ENCODE assay signal across 26 mouse cellular contexts in genomic region chr17:47572436-47572835, GRCm38 (mm10). TPM values are rescaled to one million over a fixed set of nuclear protein-coding genes. Genes with fewer than 3 reads are reported as not detected.
A peak's percentile ranks its signal among the peaks of the same experiment; 100 is the strongest.
DNase-seq lines count a peak whose midpoint lies in the region; ATAC-seq and TF ChIP-seq lines count a peak whose summit lies in the region.
"Had no signal": no experiment of that assay in that cellular context is flagged by ENCODE, and none has a peak within 500 bp of the region (broad histone marks: within the 10 kb centered on the region; RNA-seq: fewer than 3 reads in every experiment).

No protein-coding gene starts in this region.

- H3K4me3 ChIP-seq in embryonic facial prominence, embryonic 11.5 days (ENCODE audit: low read depth, low read length), result no peak overlapping the region
- H3K4me3 ChIP-seq in embryonic facial prominence, embryonic 10.5 days, result no peak overlapping the region
- no peak overlapping the region; the same call in 1 of the 2 replicates for H3K4me3 ChIP-seq in ES-Bruce4 (ENCODE audit: low read depth, low read length)
- no peak overlapping the region for H3K4me3 ChIP-seq in limb, embryonic 13.5 days
- H3K4me3 ChIP-seq in cerebellum, adult 2 months (replicated peaks; ENCODE audit: insufficient read depth, low read depth, low read length), result no peak overlapping the region
- H3K4me3 ChIP-seq: liver, embryonic 12.5 days; megakaryocyte, embryonic 14.5 days; midbrain, embryonic 13.5 days had no signal

- no peaks in the 10 kb centered on the region for H3K4me1 ChIP-seq in embryonic facial prominence, embryonic 11.5 days (ENCODE audit: control insufficient read depth, insufficient read depth, low read length)
- peaks cover 28% of the 10 kb centered on the region for H3K4me1 ChIP-seq in embryonic facial prominence, embryonic 10.5 days
- H3K4me1 ChIP-seq in ES-Bruce4 (ENCODE audit: control insufficient read depth, insufficient read depth, low read length), result peaks cover 15% of the 10 kb centered on the region
- H3K4me1 ChIP-seq in limb, embryonic 13.5 days, result peaks cover 25% of the 10 kb centered on the region
- no peaks in the 10 kb centered on the region for H3K4me1 ChIP-seq in cerebellum, adult 2 months (ENCODE audit: control insufficient read depth, insufficient read depth, low read length)

- no peak overlapping the region for H3K27ac ChIP-seq in embryonic facial prominence, embryonic 11.5 days (replicated peaks; ENCODE audit: low read depth, low read length)
- H3K27ac ChIP-seq in embryonic facial prominence, embryonic 10.5 days (replicated peaks), result no peak overlapping the region
- peak overlapping the region; percentile 97 for H3K27ac ChIP-seq in ES-Bruce4 (ENCODE audit: insufficient read depth, low read length)
- peak overlapping the region; percentile 82; the same call in 1 of the 2 replicates for H3K27ac ChIP-seq in limb, embryonic 13.5 days
- no peak overlapping the region for H3K27ac ChIP-seq in cerebellum, adult 2 months (ENCODE audit: insufficient read depth, low read length)
- H3K27ac ChIP-seq: hindbrain, postnatal 0 days; midbrain, embryonic 13.5 days had no signal

- no peak overlapping the region for H3K9ac ChIP-seq in embryonic facial prominence, embryonic 11.5 days (replicated peaks; ENCODE audit: low read length)
- H3K9ac ChIP-seq in ES-Bruce4 (ENCODE audit: low read depth, poor library complexity, severe bottlenecking), result peak overlapping the region; percentile 41
- no peak overlapping the region for H3K9ac ChIP-seq in limb, embryonic 13.5 days
- H3K9ac ChIP-seq: liver, embryonic 12.5 days; liver, postnatal 0 days; midbrain, embryonic 13.5 days had no signal

- TF ChIP-seq CTCF in ES-Bruce4 (IDR thresholded peaks at IDR 0.05; ENCODE audit: low read depth, low read length), result no peak
- no peak for TF ChIP-seq CTCF in cerebellum, adult 2 months (IDR thresholded peaks at IDR 0.05; ENCODE audit: borderline replicate concordance, insufficient read depth, low read depth, low read length)

- no peak for TF ChIP-seq EP300 in ES-Bruce4 (IDR thresholded peaks at IDR 0.05; ENCODE audit: insufficient read depth, low read depth, low read length)

- 0 out of 2 replicates have a peak, but pooled peaks have one; percentile 27 for ATAC-seq in embryonic facial prominence, embryonic 11.5 days (replicated peaks; ENCODE audit: insufficient number of reproducible peaks, low FRiP score, low TSS enrichment, low read depth)
- ATAC-seq in limb, embryonic 13.5 days (ENCODE audit: low FRiP score, low read depth), result peak; percentile 85; the same call in 1 of the 2 replicates
- ATAC-seq: forebrain, embryonic 16.5 days; hindbrain, postnatal 0 days; intestine, embryonic 16.5 days; liver, embryonic 12.5 days; liver, postnatal 0 days; midbrain, embryonic 13.5 days had no signal

- no peaks in the 10 kb centered on the region for H3K27me3 ChIP-seq in embryonic facial prominence, embryonic 11.5 days (ENCODE audit: control insufficient read depth, insufficient read depth, low read length)
- no peaks in the 10 kb centered on the region for H3K27me3 ChIP-seq in embryonic facial prominence, embryonic 10.5 days (replicated peaks; ENCODE audit: low read depth, poor library complexity, severe bottlenecking)
- no peaks in the 10 kb centered on the region for H3K27me3 ChIP-seq in ES-Bruce4 (ENCODE audit: control insufficient read depth, insufficient read depth, low read length, poor library complexity, severe bottlenecking)
- H3K27me3 ChIP-seq in limb, embryonic 13.5 days, result no peaks in the 10 kb centered on the region
- no peaks in the 10 kb centered on the region for H3K27me3 ChIP-seq in cerebellum, adult 2 months (ENCODE audit: control insufficient read depth, insufficient read depth, low read length)
- H3K27me3 ChIP-seq: midbrain, embryonic 13.5 days had no signal

- no peak for TF ChIP-seq POLR2A in ES-Bruce4 (IDR thresholded peaks at IDR 0.05; ENCODE audit: insufficient read depth, low read length)
- no peak for TF ChIP-seq POLR2A in cerebellum, adult 2 months (IDR thresholded peaks at IDR 0.05; ENCODE audit: borderline replicate concordance, insufficient read depth, low read length)

- no peak overlapping the region for H3K4me2 ChIP-seq in embryonic facial prominence, embryonic 11.5 days (ENCODE audit: low read depth, low read length)
- no peak overlapping the region for H3K4me2 ChIP-seq in limb, embryonic 13.5 days (replicated peaks)
- H3K4me2 ChIP-seq: liver, embryonic 12.5 days; midbrain, embryonic 13.5 days had no signal

- no peaks in the 10 kb centered on the region for H3K36me3 ChIP-seq in embryonic facial prominence, embryonic 11.5 days (replicated peaks; ENCODE audit: control insufficient read depth, insufficient read depth, low read depth, low read length)
- no peaks in the 10 kb centered on the region for H3K36me3 ChIP-seq in embryonic facial prominence, embryonic 10.5 days (replicated peaks)
- no peaks in the 10 kb centered on the region for H3K36me3 ChIP-seq in ES-Bruce4 (ENCODE audit: control insufficient read depth, insufficient read depth, low read length, poor library complexity, severe bottlenecking)
- no peaks in the 10 kb centered on the region for H3K36me3 ChIP-seq in limb, embryonic 13.5 days
- H3K36me3 ChIP-seq: liver, embryonic 12.5 days; midbrain, embryonic 13.5 days had no signal

- DNase-seq in embryonic facial prominence, embryonic 11.5 days (ENCODE audit: low spot score), result peak; percentile 43
- no peak for DNase-seq in embryonic facial prominence, embryonic 10.5 days (ENCODE audit: low spot score)
- DNase-seq in forelimb bud, embryonic 11.5 days (ENCODE audit: low read depth, low spot score), result peak; percentile 57
- DNase-seq in kidney, postnatal 36 days, result no peak
- no peak for DNase-seq in layer of hippocampus, postnatal 36 days
- no peak for DNase-seq in cerebellum, adult 2 months
- DNase-seq: adrenal gland, adult 2 months; adrenal gland, postnatal 36 days; cerebellum, adult 18-20 months; cerebellum, postnatal 25 days; gastrocnemius, postnatal 14 days; heart, postnatal 14 days; kidney, adult 9 months; kidney, postnatal 10 days; layer of hippocampus, adult 9-11 months; liver, postnatal 0 days; lung, postnatal 36 days; thymus, postnatal 4 days had no signal

- no peaks in the 10 kb centered on the region for H3K9me3 ChIP-seq in embryonic facial prominence, embryonic 11.5 days (replicated peaks; ENCODE audit: control insufficient read depth, low read length)
- no peaks in the 10 kb centered on the region for H3K9me3 ChIP-seq in embryonic facial prominence, embryonic 10.5 days
- H3K9me3 ChIP-seq in ES-Bruce4 (replicated peaks; ENCODE audit: control insufficient read depth, insufficient read depth, low read length, poor library complexity, severe bottlenecking), result no peaks in the 10 kb centered on the region
- H3K9me3 ChIP-seq in limb, embryonic 13.5 days, result no peaks in the 10 kb centered on the region
- H3K9me3 ChIP-seq: liver, embryonic 12.5 days; megakaryocyte, embryonic 14.5 days; midbrain, embryonic 13.5 days had no signal

RNA-seq across cellular contexts. Expression of gene Bysl, which starts 38.9 kb away (rescaled TPM):
- polyA plus RNA-seq in embryonic facial prominence, embryonic 11.5 days (2014; fragmentation: Nextera tagmentation; extraction: Ambion mirVana), result 30.4 and 31.4 TPM in 2 replicates
- polyA plus RNA-seq in embryonic facial prominence, embryonic 10.5 days (2016; fragmentation: Nextera tagmentation; extraction: Ambion mirVana), result 43.8 and 44.7 TPM in 2 replicates
- 24.9 and 25.7 TPM in 2 replicates for polyA plus RNA-seq in ES-Bruce4 (2011; ENCODE audit: insufficient read depth, insufficient read length, low read depth, missing spikeins)
- 26.6 and 28.6 TPM in 2 replicates for polyA plus RNA-seq in limb, embryonic 13.5 days (2015; fragmentation: Nextera tagmentation; extraction: Ambion mirVana)
- 10 to 100 TPM; 17.2 to 18.3 TPM for total RNA-seq in layer of hippocampus, postnatal 36 days (2021)
- polyA plus RNA-seq in cerebellum, adult 2 months (2012; rRNA removed), result 13.6 and 14.9 TPM in 2 replicates

RNA-seq across cellular contexts. Expression of gene Med20, which starts 38.9 kb away (rescaled TPM):
- 47.1 and 48.0 TPM in 2 replicates for polyA plus RNA-seq in embryonic facial prominence, embryonic 11.5 days (2014; fragmentation: Nextera tagmentation; extraction: Ambion mirVana)
- polyA plus RNA-seq in embryonic facial prominence, embryonic 10.5 days (2016; fragmentation: Nextera tagmentation; extraction: Ambion mirVana), result 46.7 and 48.9 TPM in 2 replicates
- polyA plus RNA-seq in ES-Bruce4 (2011; ENCODE audit: insufficient read depth, insufficient read length, low read depth, missing spikeins), result 26.4 and 36.9 TPM in 2 replicates
- polyA plus RNA-seq in limb, embryonic 13.5 days (2015; fragmentation: Nextera tagmentation; extraction: Ambion mirVana), result 50.6 and 52.2 TPM in 2 replicates
- total RNA-seq in layer of hippocampus, postnatal 36 days (2021), result 10 to 100 TPM; 34.1 to 40.4 TPM
- polyA plus RNA-seq in cerebellum, adult 2 months (2012; rRNA removed), result 43.7 and 47.1 TPM in 2 replicates

RNA-seq across cellular contexts. Expression of gene Gm20517, which starts 39.0 kb away (rescaled TPM):
- polyA plus RNA-seq in embryonic facial prominence, embryonic 11.5 days (2014; fragmentation: Nextera tagmentation; extraction: Ambion mirVana), result 0.98 and 1.9 TPM in 2 replicates
- 1.6 and 2.4 TPM in 2 replicates for polyA plus RNA-seq in embryonic facial prominence, embryonic 10.5 days (2016; fragmentation: Nextera tagmentation; extraction: Ambion mirVana)
- 4.5 and 11.9 TPM in 2 replicates for polyA plus RNA-seq in ES-Bruce4 (2011; ENCODE audit: insufficient read depth, insufficient read length, low read depth, missing spikeins)
- 1.8 and 2.2 TPM in 2 replicates for polyA plus RNA-seq in limb, embryonic 13.5 days (2015; fragmentation: Nextera tagmentation; extraction: Ambion mirVana)
- 1 to 10 TPM; 5.3 to 5.4 TPM for total RNA-seq in layer of hippocampus, postnatal 36 days (2021)
- 1.7 and 2.1 TPM in 2 replicates for polyA plus RNA-seq in cerebellum, adult 2 months (2012; rRNA removed)

RNA-seq across cellular contexts. Expression of gene Usp49, which starts 58.1 kb away (rescaled TPM):
- 4.3 and 5.2 TPM in 2 replicates for polyA plus RNA-seq in embryonic facial prominence, embryonic 11.5 days (2014; fragmentation: Nextera tagmentation; extraction: Ambion mirVana)
- 4.1 and 5.4 TPM in 2 replicates for polyA plus RNA-seq in embryonic facial prominence, embryonic 10.5 days (2016; fragmentation: Nextera tagmentation; extraction: Ambion mirVana)
- 15.8 and 16.8 TPM in 2 replicates for polyA plus RNA-seq in ES-Bruce4 (2011; ENCODE audit: insufficient read depth, insufficient read length, low read depth, missing spikeins)
- 5.6 and 7.4 TPM in 2 replicates for polyA plus RNA-seq in limb, embryonic 13.5 days (2015; fragmentation: Nextera tagmentation; extraction: Ambion mirVana)
- 10 to 100 TPM; 10.5 to 11.5 TPM for total RNA-seq in layer of hippocampus, postnatal 36 days (2021)
- polyA plus RNA-seq in cerebellum, adult 2 months (2012; rRNA removed), result 11.1 and 11.2 TPM in 2 replicates

Comparison
In these comparisons a context has a peak if more than half of its experiments do, and no peak if none do; other contexts are left out.
1. DNase-seq: peak in embryonic facial prominence, embryonic 11.5 days (single experiment) and forelimb bud, embryonic 11.5 days (single experiment); none in embryonic facial prominence, embryonic 10.5 days (single experiment), kidney, postnatal 36 days (0 of 2), layer of hippocampus, postnatal 36 days (0 of 2) and cerebellum, adult 2 months (0 of 2).
2. H3K27ac ChIP-seq: peak in ES-Bruce4 (single experiment) and limb, embryonic 13.5 days (single experiment); none in embryonic facial prominence, embryonic 11.5 days (single experiment), embryonic facial prominence, embryonic 10.5 days (single experiment) and cerebellum, adult 2 months (single experiment).